Mouse (Mus musculus): ENCODE results near the gene Aarsd1.
A peak's percentile ranks its signal among the peaks of the same experiment; 100 is the strongest.
"Not testable (repeated sequence)": the region's sequence is repeated elsewhere in the genome, so short reads cannot be mapped to it uniquely, and the experiment has no call there.

The Aarsd1 gene

DNA sequence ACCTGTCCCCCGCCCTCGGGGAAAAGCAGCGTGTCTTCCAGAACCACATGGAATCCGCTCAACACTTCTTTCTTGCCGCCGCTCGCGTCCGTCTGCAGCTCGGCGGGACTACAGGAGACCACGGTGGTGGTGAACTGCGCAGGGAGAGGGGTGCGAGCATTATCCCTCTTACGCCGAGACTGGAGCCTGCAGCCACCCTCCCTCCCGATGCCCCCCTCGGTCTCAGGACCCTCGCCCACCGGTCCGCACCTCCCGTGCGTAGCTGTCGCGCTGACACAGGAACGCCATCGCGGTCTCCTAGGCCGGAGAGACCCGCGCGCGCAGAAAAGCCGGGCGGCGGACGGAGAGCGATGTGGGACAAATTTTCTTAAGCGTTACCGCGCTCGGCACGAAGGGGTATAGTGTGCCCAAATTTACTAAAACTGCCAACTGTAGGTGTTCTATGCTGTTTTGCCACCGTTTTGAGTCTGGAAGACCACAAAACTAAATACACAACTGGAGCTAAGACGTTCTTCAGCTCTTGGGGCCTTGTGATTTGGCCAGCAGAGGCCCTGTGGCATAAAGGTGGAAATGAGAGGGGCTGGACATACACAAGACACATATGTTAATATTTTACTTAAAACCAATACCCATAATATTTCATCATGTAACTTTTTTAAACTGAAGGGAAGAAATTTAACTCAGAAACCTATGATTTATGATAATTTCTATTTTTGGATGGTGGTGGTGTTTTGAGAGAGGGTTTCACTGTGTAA is at the start of gene Aarsd1:
Gene Aarsd1, minus strand, starts transcription at position 515 of the 755 bp plus-strand sequence.
- peak; percentile 93 for DNase-seq (ENCODE audit: low spot score in 2 of 2)

DNA sequence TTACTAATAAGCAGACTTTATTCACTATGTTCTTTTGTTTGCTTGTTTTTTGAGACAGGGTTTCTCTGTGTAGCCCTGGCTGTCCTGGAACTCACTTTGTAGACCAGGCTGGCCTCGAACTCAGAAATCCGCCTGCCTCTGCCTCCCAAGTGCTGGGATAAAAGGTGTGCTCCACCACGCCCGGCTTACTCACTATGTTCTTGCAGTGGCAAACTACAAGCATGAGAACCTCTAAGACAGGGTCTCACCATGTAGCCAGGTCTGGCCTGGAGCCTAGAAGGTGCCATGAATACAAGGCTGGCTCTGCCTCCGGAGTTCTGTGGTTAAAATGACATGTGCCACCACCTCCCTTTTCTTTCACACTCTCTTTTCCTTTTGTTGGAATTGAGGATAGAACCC is 49.1 kb upstream of the Aarsd1 start:
- DNase-seq (ENCODE audit: low spot score in 2 of 2): not testable (repeated sequence)

DNA sequence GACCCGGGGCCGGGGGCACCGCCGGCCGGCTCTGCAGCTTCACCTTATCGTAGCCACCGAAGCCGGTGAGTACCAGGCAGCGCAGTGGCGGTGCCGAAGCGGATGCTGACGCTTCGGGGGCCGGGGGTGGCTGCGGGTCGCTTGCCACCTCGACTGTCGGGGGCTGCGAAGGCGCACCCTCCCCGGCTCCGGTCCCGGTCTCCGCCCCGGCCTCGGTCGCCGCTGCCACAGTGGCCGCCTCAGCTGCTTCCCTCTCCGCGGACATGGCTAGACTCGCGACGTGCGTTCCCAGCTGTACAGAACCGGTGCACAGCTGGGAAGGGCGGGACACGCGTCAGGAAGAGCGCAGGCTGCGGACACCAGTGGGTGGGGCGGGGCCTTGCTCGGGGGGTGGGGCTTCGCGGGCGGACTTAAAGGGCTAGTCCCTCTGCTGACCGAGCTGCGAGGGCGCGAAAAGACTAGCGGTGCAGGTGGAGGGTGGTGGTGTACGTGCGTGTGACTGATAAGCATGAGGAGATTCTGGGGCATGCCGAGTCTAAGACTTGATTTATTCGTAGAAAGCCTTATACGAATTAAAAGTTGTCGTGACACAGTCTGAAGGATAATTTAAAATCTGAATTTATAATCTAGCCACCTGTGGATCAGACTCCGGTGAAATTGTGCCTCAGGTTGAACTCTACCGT is 48.6 kb upstream of the Aarsd1 start, which contains the start of gene Vat1:
Gene Vat1, minus strand, starts transcription at position 362 of the 683 bp plus-strand sequence.
- DNase-seq (ENCODE audit: low spot score in 2 of 2): peak; percentile 48 to 59

DNA sequence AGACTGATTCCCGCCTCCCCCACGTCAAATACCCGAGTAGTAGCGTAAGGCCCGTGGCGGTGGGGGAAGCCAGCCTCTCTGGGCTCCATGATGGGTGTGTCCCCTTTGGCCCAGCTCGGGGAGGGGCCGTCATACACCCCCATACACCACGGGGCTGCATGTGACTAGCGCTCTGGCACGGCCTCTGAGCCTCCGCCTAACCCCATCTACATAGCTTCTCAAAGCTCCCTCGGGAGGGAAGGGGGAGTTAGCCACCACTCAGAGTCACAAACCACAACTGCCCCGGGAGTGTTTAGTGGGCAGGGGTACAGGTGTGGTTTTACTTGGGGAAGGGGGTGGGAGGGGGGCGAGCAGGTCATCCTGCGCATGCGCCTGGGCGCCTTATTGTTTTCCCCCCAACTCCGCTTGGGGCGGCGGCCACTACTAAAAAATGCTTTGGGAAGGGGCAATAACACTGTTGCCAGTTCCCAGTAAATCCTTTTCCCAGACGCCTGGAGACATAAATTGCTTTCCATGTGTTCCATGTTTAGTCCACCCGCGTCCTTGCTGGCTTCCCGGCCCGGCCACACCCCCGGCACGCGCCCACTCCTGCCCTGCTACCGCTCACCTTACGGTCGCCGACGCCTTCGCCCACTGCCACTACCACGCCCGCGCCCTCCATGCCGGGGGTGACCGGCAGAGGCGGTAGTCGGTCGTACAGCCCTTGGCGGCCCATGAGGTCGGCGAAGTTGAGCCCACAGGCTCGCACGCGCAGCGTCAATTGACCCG is 47.9 kb upstream of the Aarsd1 start:
- DNase-seq (ENCODE audit: low spot score in 2 of 2): no peak

DNA sequence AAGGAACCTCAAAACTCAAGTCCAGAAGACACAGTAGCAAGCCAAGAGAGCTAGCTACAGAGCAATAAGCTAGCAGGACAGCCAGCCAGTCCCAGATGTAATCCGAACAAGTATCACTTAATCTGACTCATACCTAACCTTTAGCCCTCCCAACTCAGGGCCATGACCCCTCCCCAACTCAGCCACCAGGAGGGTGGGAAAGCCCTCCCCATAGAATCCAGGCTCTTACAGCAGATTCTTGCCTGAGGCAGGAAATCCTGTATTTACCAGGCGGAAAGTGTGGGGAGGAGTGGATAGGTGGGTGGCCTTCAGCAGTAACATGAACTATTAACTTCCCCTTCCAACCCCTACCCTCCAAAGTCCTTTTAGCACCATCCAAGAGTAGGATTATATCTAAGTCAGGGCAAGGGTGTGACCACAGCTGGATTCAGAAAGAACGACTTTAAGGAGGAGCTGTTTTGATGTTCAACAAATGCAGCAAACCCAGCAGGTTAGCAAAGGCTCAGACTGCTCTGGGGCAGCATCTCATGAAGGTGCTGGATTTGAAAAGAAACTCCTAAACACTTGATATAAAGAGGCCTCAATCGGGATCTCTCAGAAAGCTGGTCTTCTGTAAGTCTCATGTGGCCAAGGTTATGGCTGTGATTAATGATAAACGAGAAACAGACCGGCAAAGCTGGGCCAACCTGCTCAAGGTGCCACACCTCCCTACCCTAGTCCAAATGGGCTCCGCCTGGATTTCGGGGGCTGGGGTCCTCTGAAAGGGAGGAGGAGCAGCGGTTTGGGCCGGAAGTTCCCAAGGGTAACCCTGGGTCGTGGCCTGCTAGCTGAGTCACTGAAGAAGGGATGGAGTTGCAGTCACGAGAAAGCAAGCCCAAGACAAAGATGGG is 47.0 kb upstream of the Aarsd1 start, which contains the start of gene Rnd2:
Gene Rnd2, plus strand, starts transcription at position 789 of the 890 bp plus-strand sequence.
- DNase-seq (ENCODE audit: low spot score in 2 of 2): no peak

DNA sequence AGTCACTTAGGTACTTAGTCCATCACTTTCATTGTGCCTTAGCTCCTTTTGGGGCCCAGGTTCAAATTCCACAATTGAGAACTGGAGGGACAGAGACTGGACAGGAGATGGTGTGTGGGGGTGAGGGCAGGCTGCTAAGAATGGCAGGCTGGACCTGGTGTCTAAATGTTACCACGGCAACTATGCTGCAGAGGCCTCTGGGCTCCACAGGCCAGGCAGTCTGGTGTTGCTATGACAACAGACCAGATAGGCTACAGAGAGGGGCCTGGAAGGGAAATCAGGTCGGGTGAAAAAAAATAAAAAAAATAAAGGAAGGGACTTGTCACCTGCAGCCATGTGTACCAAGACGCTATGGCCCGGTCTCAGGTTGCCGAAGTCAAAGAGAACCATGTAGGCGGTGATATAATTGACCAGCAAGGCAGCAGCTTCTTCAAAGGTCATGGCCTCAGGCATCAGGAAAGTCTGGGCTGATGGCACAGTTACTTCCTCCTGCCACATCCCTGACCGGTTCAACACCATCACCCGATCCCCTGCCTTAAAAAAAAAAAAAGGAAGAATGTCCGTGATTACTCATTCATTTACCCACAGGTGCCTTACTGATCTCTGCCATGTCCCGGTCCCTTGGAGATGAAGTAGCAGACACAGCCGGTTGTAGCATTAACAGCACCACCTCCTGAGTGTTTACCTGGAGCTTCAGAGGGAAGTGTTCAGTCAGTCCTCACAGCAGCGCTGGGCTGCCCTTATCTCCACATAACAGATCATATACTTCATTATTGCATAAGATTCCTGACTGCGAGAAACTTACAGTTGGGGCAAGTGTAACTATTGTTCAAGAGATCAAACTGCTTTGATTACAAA is 45.4 kb upstream of the Aarsd1 start:
- no peak for DNase-seq (ENCODE audit: low spot score in 2 of 2)

DNA sequence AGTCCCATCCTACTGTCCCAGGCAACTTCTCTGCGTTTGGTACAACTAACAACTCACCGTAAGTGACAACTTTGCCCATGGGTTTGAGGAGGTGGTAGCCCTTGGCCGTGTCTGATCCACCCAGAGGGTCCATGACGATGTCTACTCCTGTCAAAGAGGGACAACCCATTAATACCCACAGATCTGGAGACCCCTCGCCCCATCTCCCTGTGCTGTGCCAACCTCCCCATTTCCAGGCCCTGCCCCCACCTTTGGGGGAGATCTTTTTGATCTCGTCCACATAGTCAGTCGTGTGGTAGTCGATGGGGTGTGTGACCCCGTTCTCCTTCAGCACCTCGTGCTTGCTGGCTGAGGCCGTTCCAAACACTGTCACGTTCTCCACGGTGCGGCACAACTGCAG is 44.7 kb upstream of the Aarsd1 start:
- DNase-seq (ENCODE audit: low spot score in 2 of 2): no peak

DNA sequence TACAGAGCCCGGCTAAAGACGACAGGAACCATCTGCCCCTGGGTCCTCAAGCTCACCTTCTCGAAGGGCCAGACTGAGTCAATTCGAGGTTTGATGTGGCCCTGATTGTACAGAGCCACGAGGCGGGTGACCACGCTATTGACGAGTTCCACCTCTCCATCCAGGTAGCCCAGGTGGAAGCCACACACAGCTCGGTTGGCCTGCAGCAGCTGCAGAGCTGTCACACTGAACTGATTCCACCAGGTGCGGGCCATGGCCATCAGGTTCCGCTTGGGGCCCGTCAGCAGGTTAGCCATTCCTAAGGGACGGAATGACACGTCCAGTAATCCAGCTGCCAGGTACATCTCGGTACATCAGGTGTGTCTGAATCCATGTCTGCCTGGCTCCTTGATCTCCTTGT is 42.9 kb upstream of the Aarsd1 start:
- DNase-seq (ENCODE audit: low spot score in 2 of 2): no peak

DNA sequence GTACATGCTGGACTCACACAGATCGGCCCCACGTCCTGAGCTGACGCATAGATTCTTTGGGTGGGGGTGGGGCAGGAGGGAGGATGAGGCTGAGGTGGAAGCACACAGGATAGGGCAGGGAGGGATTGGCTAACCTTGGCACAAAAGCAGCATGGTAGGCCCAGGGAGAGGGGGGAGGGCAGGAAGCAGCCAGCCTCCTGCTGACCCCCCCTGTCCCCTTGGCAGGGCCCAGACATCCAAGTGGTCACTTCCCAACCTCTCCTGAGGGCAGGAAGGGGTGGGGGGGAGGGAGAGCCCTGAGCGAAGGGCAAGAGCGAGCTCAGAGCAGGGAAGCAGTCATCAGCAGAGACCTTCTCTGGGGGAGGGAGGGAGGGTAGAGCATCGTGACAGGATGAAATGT is 42.3 kb upstream of the Aarsd1 start:
- DNase-seq (ENCODE audit: low spot score in 2 of 2): no peak

DNA sequence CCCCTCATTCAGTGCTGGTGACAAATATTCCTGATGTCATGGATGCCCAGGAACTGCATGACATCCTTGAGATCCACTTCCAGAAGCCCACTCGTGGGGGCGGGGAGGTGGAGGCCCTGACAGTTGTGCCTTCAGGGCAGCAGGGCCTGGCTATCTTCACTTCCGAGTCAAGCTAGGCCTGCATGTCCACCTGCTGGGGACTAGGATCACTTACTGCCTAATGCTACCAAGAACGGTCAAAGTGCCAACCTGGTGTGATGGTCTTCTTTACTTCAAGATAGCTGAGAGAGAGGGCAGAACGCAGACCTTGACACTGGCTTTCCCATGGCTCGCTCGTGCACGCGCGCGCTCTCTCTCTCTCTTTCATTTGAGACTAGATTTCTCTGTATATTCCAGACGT is 40.8 kb upstream of the Aarsd1 start:
- DNase-seq (ENCODE audit: low spot score in 2 of 2): no peak

DNA sequence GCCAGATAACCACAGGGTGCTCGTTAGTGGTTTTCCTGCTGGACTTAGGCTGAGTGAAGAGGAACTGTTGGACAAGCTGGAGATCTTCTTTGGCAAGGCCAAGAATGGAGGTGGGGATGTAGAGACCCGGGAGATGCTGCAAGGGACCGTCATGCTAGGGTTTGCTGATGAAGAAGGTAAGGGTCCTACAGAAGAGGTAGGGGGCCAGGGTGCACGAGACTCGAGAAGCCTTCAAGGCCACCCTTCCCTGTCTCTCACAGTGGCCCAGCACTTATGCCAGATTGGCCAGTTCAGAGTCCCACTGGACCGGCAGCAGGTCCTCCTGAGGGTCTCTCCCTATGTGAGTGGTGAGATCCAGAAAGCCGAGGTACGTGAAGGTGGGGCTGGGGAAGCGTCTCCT is 40.2 kb upstream of the Aarsd1 start:
- DNase-seq (ENCODE audit: low spot score in 2 of 2): no peak

DNA sequence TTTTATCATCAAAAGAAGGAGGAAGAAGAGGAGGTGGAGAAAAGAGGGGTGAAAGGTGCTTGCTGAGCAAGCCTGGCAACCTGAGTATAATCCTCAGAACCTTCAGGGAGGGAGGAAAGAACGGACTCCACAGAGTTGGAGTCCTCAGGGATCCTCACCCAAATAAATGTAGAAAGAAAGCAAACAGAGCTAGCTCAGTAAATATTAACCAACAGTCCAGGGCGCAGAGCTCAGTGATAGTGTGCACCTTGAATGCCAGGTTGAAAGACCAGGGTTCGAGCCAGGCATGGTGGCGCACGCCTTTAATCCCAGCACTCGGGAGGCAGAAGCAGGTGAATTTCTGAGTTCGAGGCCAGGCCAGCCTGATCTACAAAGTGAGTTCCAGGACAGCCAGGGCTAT is 38.2 kb upstream of the Aarsd1 start:
- no peak for DNase-seq (ENCODE audit: low spot score in 2 of 2)

DNA sequence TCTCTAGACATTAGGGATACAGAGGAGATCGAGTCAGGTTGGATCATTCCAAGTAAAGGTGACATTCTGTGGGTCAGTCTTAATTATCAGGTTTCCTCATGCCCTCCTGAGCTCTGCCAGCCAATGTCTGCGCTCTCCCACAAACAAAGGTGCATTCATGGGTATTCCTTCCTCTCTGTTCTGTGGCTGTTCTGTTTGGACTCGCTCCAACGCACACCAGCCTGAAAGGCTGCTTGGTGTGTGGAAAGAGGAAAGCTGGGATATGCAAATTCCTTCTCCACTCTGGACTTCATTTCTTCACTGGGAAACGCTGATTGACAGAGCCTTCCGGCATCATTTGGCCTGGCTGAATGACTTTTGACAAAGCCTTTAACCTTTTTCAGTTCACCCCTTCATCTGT is 37.3 kb upstream of the Aarsd1 start:
- no peak for DNase-seq (ENCODE audit: low spot score in 2 of 2)

DNA sequence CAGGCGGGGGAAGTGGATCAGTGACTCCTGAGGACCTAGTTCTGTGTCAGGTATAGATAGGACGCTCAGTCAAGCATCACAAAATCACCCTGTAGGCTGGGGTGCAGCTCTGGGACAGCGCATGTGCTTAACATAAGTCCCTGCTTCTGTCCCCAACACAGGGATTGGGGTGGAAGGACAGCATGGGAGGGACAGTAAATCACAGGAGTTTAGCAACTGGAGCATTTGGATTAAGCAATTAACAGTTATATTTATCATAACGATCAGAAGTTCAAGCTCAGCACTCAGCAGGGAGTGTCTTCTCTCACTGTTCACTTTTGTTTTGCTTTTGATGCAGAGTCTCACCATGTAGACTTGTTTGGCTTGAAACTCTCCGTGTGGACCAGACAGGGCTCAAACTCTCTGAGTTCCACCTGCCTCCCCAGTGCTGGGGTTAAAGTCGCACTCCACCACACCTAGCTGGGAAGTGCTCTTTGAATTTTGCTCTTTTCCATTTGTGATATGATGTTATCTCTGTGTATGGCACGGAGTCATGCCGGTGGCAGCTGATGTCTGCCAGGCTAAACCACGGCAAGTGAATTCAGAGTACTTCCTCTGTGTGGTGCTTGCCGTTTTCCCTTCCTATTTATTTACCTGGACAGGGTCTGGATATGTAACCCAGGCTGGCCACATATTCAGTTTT is 34.8 kb upstream of the Aarsd1 start:
- no peak for DNase-seq (ENCODE audit: low spot score in 2 of 2)

DNA sequence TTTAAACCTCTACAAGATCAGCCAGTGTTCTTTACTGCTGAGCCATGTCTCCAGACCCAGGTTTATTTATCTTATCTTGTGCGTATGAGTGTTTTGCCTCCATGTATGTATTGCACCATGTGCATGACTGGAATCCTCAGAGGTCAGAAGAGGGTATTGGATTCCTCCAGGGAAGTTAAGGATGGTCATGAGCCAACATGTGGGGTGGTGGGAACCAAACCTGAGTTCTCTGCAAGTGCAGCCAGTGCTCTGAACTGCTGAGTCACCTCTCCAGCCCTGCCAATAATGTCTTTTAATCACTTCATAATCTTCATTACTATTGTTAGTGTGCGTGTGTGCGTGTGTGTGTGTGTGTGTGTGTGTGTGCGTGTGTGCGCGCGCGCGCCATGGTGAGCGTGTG is 34.1 kb upstream of the Aarsd1 start:
- no peak for DNase-seq (ENCODE audit: low spot score in 2 of 2)

DNA sequence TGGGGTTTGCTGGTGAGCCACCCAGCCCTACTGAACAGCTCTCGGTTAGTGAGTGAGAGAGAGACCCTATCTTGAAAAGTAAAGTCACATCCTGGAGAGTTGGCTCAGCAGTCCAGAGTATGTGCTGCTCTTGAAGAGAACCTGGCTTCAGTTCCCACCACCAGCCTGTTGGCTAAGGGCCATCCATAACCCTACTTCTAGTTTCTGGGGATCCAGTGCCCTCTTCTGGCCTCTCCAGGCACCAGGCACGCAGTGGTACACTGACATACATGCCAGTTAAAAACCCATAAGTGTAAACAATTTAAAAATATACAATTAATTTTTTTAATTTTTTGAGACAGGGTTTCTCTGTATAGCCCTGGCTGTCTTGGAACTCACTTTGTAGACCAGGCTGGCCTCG is 33.0 kb upstream of the Aarsd1 start:
- no peak for DNase-seq (ENCODE audit: low spot score in 2 of 2)

DNA sequence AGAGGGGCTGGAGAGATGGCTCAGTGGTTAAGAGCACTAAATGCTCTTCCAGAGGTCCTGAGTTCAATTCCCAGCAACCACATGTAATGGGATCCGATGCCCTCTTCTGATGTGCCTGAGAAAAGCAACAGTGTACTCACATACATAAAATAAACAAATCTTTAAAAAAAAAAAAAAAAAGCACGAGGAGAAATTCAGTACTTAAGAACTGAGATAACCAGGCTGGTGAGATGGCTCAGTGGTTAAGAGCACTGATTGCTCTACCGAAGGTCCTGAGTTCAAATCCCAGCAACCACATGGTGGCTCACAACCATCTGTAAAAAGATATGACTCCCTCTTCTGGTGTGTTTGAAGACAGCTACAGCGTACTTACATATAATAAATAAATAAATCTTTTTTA is 32.2 kb upstream of the Aarsd1 start:
- DNase-seq (ENCODE audit: low spot score in 2 of 2): not testable (repeated sequence)

DNA sequence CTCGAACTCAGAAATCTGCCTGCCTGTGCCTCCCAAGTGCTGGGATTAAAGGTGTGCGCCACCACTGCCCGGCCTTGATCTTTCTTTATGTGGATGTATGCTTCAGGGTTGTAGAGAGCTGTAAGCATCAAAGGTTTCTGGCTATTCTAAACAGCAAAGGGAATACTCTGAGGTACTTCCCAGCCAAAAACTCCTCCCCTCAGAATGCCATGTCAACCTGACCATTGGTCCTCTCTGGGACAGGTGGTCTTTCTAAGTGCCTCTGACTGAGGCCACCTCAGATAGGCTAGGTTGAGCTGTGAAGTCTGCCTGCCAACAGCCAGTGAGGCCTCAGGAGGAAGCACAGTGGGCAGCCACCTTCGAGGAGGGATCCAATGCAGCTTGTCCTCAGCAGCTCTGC is 31.5 kb upstream of the Aarsd1 start:
- DNase-seq (ENCODE audit: low spot score in 2 of 2): no peak

DNA sequence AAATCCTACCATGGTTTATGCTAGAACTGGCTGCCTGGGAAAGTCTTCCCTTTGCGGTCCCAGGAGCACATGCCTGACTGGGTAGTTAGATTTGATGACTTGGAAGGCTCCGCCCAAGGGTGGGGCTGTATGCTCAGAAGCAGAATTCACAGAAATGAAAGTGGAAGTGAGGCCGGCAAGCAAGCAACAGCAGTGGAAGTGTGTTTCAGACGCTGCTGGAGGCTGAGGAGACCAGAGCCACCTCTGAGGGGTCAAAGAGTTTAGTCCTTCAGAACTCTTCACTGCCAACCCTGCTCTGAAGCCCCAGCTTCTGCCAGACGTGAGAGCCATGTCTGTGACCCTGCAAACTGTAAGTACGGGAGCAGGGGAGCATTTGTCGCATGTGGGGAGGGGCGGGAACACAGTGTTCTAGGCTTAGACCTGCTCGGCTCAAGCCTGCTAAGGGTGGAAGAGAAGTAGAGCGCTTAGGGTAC is 30.9 kb upstream of the Aarsd1 start, which contains the start of gene Ifi35:
Gene Ifi35, plus strand, starts transcription at position 134 of the 473 bp plus-strand sequence.
- no peak for DNase-seq (ENCODE audit: low spot score in 2 of 2)

DNA sequence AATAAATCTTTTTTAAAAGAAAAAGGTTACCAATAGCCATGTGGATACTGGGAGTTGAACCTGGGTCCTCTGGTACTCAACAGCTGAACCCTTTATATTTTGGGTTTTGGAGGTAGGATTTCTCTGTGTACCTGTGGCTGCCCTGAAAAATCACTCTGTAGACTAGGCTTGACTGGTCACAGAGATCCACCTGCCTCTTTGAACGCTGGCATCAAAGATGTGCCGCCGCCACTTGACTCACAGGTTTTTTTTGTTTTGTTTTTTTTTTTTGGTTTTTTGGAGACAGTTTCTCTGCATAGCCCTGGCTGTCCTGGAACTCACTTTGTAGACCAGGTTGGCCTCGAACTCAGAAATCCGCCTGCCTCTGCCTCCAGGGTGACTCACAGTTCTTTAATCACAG is 30.4 kb upstream of the Aarsd1 start:
- DNase-seq (ENCODE audit: low spot score in 2 of 2): no peak
